Mouse (Mus musculus) urinary bladder, postnatal 10 days (tissue): Measurements from ENCODE around the gene Med24.
A peak's percentile ranks its signal among the peaks of the same experiment; 100 is the strongest.
"Not testable (repeated sequence)": the region's sequence is repeated elsewhere in the genome, so short reads cannot be mapped to it uniquely, and the experiment has no call there.

ENCODE experiments used
- DNase-seq: peaks from one replicate; pipeline ENCODE4 v3.0.0; 2022; ENCODE audit warnings: low spot score

Gene Med24

DNA sequence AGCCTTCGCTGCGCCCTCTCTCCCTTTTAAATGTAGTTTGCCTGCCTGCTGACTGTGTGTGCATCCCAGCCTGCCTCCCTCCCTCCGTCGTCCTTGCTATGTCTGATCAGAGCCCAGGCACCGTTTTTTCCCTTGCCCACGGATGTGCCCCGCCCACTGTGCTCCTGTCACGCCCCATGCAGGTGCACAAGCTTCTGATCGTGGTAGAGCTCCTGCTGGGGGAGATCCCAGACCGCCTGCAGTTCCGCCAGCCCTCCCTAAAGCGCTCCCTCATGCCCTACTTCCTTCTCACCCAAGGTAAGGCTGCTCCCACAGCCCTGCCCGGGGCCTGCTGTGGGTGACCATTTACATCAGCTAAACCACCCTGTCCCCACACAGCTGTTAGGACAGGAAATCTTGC is 36.0 kb downstream of the Med24 start:
- DNase-seq, result no peak

DNA sequence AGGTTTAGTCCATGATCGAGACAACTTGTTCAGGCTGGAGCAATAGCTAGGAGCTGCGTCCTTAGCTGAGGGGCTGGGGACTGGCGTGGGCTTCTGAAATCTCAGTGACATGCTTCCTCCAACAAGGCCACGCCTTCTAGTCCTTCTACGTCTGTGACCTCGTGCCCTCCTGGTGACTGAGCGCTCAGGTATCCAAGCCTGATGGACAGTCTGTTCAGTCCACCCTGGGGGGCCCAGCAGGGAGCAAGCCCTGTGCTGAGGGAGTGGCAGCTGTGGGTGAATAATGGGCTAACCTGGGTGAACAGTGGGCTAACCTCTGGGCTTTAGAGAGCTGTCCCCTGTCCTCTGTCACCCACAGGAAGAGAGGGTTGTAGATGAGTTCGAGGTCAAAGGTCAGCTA is 41.2 kb downstream of the Med24 start:
- DNase-seq, result no peak

DNA sequence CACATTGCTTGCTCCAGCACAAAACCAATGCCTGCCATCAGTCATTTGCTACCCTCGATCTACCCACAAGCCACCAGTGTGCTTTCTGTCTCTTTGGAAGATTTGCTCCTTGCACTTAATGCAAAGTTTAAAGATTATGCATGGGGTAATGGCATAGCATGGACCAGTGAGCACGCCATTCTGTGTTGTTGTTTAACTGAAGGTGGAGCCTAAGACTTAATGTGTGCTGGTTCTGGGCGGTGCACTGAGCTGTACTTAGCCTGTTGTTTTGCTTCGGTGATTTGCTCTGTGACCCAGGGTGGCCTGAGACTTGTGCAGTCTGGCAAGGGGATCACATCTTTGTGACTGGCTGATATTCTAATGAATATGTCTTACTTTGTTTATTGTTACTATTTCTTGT is 42.3 kb downstream of the Med24 start:
- no peak for DNase-seq

DNA sequence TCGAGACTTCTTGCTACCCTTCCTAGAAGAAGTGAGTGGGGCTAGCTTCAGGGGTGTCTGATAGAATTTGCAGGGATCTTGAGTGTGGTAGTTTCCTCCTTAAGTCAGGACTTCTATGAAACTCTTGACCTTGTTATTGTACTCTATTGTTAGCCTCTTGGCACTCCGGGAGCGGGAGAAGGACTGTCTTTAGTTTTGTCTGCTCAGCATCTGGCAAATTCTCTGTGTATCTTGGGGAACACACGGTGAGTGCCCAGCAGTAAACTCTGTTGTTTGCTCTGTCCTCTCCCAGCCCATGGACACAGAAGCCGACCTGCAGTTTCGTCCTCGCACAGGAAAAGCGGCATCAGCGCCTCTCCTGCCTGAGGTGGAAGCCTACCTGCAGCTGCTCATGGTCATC is 43.6 kb downstream of the Med24 start:
- DNase-seq, result no peak

DNA sequence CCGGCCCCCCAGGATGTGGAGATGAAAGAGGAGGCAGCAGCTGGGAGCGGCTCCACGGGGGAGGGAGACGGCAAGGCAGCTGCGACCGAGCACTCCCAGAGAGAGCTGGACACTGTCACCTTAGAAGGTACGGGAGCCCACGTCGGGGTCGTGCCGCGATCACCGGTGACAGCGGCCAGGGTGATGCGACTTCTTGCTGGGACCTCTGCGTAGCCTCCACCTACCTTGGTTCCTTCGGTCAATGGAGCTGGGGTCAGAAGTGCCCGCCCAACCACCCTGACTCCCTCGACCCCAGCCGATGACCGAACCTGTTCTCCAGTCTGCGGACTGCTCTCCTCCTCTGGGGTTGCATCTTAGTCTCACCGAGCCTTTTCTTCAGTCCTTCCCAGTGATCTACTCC is 46.4 kb downstream of the Med24 start:
- no peak for DNase-seq

DNA sequence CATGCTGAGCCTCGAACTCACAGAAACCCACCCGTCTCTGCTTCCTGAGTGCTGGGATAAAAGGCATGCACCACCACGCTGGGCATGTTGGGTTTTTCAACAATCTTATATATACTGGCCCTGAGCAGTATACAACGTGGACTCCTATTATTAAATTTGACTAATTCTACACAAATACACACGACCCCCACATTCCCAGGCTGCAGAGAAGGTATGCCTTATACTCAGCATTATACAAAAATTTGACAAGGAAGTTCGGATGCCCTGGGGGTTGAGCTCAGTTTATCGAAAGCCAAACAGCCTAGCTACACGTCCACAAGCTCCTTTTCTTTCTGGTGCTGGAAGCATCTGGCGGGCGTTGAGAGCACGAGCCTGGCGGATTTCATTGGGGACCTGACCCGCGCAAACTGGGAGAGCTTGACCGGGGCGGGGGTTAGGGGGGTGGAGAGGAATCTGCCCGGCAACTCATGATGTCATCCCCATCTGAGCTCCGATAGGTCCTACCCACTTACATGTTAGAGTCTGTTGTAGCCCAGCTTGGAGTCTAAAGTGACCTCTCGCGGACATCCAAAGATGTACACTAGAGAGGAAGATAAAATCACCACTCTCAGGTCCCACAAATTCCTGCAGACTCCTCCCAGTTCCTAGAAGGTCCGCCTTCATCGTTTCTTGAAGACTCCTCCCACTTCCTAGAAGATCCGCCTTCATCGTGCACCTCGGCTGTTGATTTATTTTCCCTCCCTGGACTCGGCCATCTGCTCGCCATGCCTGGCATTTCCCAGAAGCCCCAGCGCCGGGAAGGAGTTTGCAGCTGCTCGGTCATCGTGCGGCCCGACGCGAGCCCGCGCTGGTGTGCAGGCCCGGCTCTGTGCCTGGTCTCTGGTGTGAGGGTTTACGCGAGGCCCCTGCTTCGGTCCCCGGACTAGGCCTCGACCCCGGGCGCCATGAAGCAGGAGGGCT is 47.2 kb downstream of the Med24 start, which contains the start of gene Psmd3:
Gene Psmd3 (plus strand): TSS at position 769 of the 960 bp plus-strand sequence.
- peak; percentile 81 for DNase-seq

DNA sequence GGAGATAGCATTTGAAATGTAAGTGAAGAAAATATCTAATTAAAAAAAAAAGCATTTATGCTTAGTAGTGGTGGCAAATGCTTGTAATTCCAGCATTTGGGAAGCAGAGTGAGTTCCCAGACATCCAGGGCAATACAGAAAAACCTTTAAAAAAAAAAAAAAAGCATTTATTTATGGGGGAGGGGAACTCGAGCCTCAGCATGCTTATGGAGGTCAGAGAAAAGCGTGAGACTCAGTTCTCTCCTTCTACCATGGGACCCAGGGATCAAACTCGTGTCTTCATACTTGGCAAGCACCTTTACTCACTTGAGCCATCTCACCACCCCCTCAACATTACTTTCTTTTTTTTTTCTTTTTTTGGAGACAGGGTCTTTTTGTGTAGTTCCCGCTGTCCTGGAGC is 48.0 kb downstream of the Med24 start:
- DNase-seq, result no peak

DNA sequence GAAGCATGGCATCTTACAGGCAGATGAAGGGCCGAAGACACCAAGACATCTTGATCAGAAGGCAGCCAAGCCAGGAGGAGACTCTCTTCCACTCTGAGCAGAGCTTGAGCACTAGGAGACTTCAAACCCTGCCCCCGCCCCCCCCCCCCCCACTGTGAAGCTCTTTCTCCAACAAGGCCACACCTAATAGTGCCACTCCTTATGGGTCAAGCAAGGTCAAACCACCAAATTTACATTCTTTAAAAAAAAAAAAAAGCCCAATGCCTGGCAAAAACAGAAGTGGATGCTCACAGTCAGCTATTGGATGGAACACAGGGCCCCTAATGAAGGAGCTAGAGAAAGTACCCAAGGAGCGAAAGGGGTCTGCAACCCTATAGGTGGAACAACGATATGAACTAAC is 48.6 kb downstream of the Med24 start:
- DNase-seq, result not testable (repeated sequence)

DNA sequence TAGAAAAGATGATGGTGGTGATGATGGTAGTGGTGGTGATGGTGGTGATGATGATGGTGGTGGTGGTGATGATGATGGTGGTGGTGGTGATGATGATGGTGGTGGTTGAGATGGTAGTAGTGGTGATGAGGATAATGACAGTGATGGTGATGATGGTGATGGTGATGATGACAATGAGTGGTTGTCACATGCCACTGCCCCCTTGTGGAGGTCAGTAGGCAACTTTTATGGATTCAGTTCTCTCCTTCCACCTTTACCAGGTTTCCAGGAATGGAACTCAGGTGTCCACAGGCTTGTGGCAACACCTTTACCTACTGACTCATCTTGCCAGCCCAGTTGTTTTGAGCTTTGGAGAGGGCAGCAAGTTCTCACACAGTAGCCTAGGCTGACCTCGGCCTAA is 49.2 kb downstream of the Med24 start:
- DNase-seq, result no peak

DNA sequence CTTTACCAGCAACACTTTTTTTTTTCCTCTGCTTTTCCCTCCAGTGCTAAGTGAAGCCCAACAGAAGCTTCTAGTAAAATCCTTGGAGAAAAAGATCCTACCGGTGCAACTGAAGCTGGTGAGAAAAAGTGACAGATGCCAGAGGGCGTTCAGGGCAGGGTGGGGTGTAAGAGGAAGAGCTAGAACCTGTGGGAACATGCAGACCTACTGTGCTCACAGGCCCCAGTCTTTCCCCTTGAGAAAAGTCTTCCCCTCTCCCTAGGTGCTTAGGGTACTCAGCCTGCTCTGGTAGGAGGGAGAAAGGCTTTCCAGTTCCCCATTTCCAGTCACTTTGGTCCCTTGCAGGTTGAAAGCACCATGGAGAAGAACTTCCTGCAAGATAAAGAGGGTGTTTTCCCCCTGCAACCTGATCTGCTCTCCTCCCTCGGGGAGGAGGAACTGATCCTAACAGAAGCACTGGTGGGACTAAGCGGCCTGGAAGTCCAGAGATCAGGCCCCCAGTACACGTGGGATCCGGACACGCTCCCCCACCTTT is 53.3 kb downstream of the Med24 start:
- DNase-seq, result no peak

DNA sequence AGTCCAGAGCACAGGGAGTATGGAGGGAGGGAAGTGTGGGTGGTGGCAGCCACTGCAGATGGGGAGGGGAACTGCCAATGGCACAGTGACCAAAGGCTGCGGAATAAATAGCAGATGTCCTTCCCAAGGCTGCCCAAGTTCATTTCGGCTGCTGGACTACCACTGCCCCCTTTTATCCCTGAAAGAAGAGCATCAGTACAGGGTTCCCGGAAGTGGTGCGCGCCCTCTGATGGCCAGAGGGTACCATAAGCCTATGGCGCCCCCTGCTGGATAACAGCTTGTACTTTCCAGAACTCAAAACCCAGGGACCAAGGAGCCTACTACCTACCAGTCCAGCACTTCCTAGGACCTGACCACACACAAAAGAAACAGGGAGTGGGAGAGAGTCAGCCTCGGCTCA is 56.1 kb downstream of the Med24 start:
- not testable (repeated sequence) for DNase-seq

DNA sequence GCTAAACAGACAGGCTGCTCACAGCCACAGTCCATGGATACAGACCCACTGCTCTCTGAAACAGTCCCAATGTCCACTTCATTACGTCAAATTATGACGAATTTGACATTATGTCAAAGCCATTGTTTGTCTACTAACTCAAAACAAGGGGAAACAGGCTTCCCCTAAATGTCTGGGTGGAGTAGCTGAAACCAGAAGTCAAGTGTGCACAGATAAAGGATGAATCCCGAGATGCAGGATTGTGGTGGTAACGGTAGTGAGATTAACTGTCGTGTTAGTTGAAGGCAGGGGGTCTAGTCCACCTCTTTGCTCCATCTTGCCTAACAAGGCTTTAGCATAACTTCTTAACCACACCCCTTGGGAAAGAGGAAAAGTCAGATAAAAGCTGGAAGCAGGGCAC is 56.8 kb downstream of the Med24 start:
- no peak for DNase-seq

DNA sequence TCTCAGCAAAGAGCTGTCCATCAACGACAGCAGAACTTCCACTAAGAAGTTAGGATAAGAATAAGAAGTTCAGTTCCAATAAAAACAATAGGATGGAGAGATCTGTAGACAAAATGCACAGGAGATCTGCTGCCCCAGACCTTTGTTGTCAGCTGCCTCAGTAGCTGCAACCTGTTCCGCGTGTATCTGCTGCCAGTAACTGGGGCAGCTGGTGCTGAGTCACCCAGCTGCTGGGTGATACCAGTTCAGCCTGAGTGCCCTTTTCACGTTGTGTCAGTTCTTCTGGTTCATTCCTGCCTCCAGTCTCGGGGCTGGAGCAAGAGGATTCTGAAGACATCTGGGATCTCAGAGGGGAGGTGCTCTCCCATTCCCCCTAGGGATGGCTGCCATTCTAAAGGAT is 57.4 kb downstream of the Med24 start:
- DNase-seq, result no peak

DNA sequence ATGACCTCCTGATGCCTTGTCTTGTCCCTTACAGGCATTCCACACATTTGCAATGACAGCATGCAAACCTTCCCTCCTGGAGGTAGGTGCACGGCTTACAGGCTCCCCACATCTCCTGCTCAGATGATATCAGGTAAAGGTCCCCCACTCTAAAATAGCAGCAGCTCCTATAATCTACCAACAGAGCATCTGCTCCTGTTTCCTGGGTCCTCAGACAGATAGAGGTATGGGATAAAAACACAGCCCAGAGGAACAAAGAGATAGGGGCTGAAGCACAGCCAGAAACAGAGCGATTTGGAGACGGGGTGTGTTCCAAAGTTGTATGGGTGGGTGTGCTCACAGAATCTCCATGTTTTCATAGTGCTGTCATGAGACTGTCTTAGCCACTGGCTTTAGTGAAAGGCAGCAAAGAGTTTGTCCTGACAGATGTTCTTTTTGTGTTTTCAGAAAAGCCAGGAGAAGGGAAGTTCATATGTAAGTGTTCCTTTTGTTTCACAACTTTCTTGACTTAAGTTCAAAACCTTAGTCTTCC is 57.9 kb downstream of the Med24 start:
- no peak for DNase-seq

DNA sequence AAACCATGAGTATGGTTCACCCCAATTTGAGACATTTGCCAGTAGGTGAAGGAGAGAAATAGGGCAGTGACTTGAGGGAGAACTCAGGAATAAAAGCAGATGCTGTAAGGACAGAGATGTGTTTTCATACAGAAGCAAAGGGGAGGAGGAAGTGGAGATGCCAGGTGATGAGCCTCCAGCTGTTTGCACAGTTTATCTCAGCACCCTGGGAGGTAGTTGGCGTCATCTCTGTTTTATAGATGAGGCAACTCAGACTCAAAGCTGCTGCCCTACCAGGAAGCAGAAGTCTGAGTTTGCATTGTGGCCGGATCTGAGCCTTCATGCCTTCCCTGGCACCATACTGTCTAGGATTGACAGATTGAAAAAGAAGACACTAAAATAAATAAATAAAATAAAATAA is 60.3 kb downstream of the Med24 start:
- DNase-seq, result no peak

DNA sequence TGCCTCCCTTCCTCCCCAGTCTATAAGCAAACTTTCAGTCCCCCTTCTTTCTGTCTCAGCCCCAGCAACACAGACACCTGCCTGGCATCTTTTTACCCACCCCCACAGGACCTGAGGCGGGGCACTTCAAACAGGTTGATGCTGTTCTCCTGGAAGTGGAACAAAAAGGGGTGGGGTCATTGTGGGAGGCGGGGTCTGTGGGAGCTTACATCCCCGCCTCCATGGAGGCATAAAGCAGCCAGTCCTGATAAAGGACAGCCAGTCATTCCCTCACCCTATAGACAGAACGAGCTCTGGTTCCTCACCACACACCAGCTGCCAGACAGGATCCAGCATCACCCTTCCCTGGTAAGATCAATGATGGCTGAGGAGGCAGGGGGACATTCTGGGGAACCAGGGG is 65.1 kb downstream of the Med24 start, which contains the start of gene Gsdma:
Gene Gsdma (plus strand): TSS at position 261 of the 400 bp plus-strand sequence.
- DNase-seq, result no peak

DNA sequence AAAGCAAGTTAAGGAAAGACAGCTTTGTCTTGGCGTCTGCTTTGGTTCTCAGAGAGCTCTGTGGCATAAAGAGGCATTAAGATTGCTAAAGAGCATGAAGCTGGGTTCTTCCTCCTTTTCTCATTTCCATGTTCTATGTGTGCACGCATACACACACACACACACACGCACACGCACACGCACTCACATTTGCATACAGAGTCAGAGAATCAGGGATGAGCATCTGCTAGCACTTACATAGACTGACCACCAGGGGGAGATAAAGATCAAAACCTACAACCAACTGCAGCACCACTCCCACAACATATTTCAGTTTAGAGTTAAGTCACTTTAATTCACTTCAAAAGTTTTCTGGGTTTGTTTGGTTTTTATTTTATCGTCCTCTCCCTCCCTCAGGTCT is 68.7 kb downstream of the Med24 start:
- no peak for DNase-seq

DNA sequence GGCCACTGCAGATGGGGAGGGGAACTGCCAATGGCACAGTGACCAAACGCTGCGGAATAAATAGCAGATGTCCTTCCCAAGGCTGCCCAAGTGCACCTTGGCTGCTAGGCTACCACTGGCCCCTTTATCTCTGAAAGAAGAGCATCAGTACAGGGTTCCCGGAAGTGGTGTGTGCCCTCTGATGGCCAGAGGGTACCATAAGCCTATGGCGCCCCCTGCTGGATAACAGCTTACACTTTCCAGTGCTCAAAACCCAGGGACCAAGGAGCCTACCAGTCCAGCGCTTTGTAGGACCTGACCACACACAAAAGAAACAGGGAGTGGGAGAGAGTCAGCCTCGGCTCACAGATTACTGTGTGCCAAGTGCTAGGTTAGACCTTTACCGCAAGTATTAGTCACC is 74.2 kb downstream of the Med24 start:
- DNase-seq, result not testable (repeated sequence)
